Mouse (Mus musculus): ENCODE results near the gene Gm17622. TPM values are rescaled to one million over a fixed set of nuclear protein-coding genes. Genes with fewer than 3 reads are reported as not detected.

Gm17622 gene
- polyA plus RNA-seq, 1 experiment, result not detected

- Histone ChIP-seq H3K27me3 (ENCODE audit: control insufficient read depth, insufficient read depth, low read length, poor library complexity, severe bottlenecking) (no peaks in the 10 kb centered on the region), H3K9ac (ENCODE audit: low read depth, poor library complexity, severe bottlenecking) (no peak overlapping the region), H3K4me1 (ENCODE audit: control insufficient read depth, insufficient read depth, low read length) (no peaks in the 10 kb centered on the region), H3K9me3 (replicated peaks; ENCODE audit: control insufficient read depth, insufficient read depth, low read length, poor library complexity, severe bottlenecking) (no peaks in the 10 kb centered on the region), H3K36me3 (ENCODE audit: control insufficient read depth, insufficient read depth, low read length, poor library complexity, severe bottlenecking) (peaks cover 17% of the 10 kb centered on the region), H3K27ac (ENCODE audit: insufficient read depth, low read length) (no peak overlapping the region), H3K4me3 (ENCODE audit: low read depth, low read length) (no peak overlapping the region)
- TF ChIP-seq EP300 (IDR thresholded peaks at IDR 0.05; ENCODE audit: insufficient read depth, low read depth, low read length) (no peak), POLR2A (IDR thresholded peaks at IDR 0.05; ENCODE audit: insufficient read depth, low read length) (no peak), CTCF (IDR thresholded peaks at IDR 0.05; ENCODE audit: low read depth, low read length) (no peak)
Measured at GRCm38 (mm10) chr13:96496630-96497029, 6.1 kb downstream of the Gm17622 start.

GRCm38 (mm10) chr13:96499891-96500290 is 9.4 kb downstream of the Gm17622 start:
- no peaks in the 10 kb centered on the region for H3K9me3 ChIP-seq (replicated peaks; ENCODE audit: control insufficient read depth, insufficient read depth, low read length, poor library complexity, severe bottlenecking)
- H3K36me3 ChIP-seq (ENCODE audit: control insufficient read depth, insufficient read depth, low read length, poor library complexity, severe bottlenecking), result peaks cover 17% of the 10 kb centered on the region
- H3K4me3 ChIP-seq (ENCODE audit: low read depth, low read length), result no peak overlapping the region
- H3K9ac ChIP-seq (ENCODE audit: low read depth, poor library complexity, severe bottlenecking), result no peak overlapping the region
- no peaks in the 10 kb centered on the region for H3K27me3 ChIP-seq (ENCODE audit: control insufficient read depth, insufficient read depth, low read length, poor library complexity, severe bottlenecking)
- TF ChIP-seq CTCF (IDR thresholded peaks at IDR 0.05; ENCODE audit: low read depth, low read length) (no peak), POLR2A (IDR thresholded peaks at IDR 0.05; ENCODE audit: insufficient read depth, low read length) (no peak), EP300 (IDR thresholded peaks at IDR 0.05; ENCODE audit: insufficient read depth, low read depth, low read length) (no peak)
- H3K4me1 ChIP-seq (ENCODE audit: control insufficient read depth, insufficient read depth, low read length), result no peaks in the 10 kb centered on the region
- no peak overlapping the region for H3K27ac ChIP-seq (ENCODE audit: insufficient read depth, low read length)

GRCm38 (mm10) chr13:96505661-96506060 is 15.1 kb downstream of the Gm17622 start:
- Histone ChIP-seq H3K4me3 (ENCODE audit: low read depth, low read length) (no peak overlapping the region), H3K4me1 (ENCODE audit: control insufficient read depth, insufficient read depth, low read length) (no peaks in the 10 kb centered on the region), H3K9me3 (replicated peaks; ENCODE audit: control insufficient read depth, insufficient read depth, low read length, poor library complexity, severe bottlenecking) (no peaks in the 10 kb centered on the region), H3K36me3 (ENCODE audit: control insufficient read depth, insufficient read depth, low read length, poor library complexity, severe bottlenecking) (peaks cover 14% of the 10 kb centered on the region), H3K27me3 (ENCODE audit: control insufficient read depth, insufficient read depth, low read length, poor library complexity, severe bottlenecking) (no peaks in the 10 kb centered on the region), H3K27ac (ENCODE audit: insufficient read depth, low read length) (no peak overlapping the region), H3K9ac (ENCODE audit: low read depth, poor library complexity, severe bottlenecking) (no peak overlapping the region)
- TF ChIP-seq POLR2A (IDR thresholded peaks at IDR 0.05; ENCODE audit: insufficient read depth, low read length), result no peak
- TF ChIP-seq EP300 (IDR thresholded peaks at IDR 0.05; ENCODE audit: insufficient read depth, low read depth, low read length), result no peak
- no peak for TF ChIP-seq CTCF (IDR thresholded peaks at IDR 0.05; ENCODE audit: low read depth, low read length)

GRCm38 (mm10) chr13:96506313-96506712 is 15.8 kb downstream of the Gm17622 start:
- Histone ChIP-seq H3K36me3 (ENCODE audit: control insufficient read depth, insufficient read depth, low read length, poor library complexity, severe bottlenecking) (peaks cover 11% of the 10 kb centered on the region), H3K9me3 (replicated peaks; ENCODE audit: control insufficient read depth, insufficient read depth, low read length, poor library complexity, severe bottlenecking) (no peaks in the 10 kb centered on the region), H3K9ac (ENCODE audit: low read depth, poor library complexity, severe bottlenecking) (no peak overlapping the region), H3K27me3 (ENCODE audit: control insufficient read depth, insufficient read depth, low read length, poor library complexity, severe bottlenecking) (no peaks in the 10 kb centered on the region), H3K4me1 (ENCODE audit: control insufficient read depth, insufficient read depth, low read length) (no peaks in the 10 kb centered on the region), H3K4me3 (ENCODE audit: low read depth, low read length) (no peak overlapping the region), H3K27ac (ENCODE audit: insufficient read depth, low read length) (no peak overlapping the region)
- TF ChIP-seq CTCF (IDR thresholded peaks at IDR 0.05; ENCODE audit: low read depth, low read length) (no peak), EP300 (IDR thresholded peaks at IDR 0.05; ENCODE audit: insufficient read depth, low read depth, low read length) (no peak), POLR2A (IDR thresholded peaks at IDR 0.05; ENCODE audit: insufficient read depth, low read length) (no peak)

GRCm38 (mm10) chr13:96507541-96507940 is 17.0 kb downstream of the Gm17622 start:
- TF ChIP-seq POLR2A (IDR thresholded peaks at IDR 0.05; ENCODE audit: insufficient read depth, low read length) (no peak), CTCF (IDR thresholded peaks at IDR 0.05; ENCODE audit: low read depth, low read length) (no peak), EP300 (IDR thresholded peaks at IDR 0.05; ENCODE audit: insufficient read depth, low read depth, low read length) (no peak)
- no peak overlapping the region for H3K9ac ChIP-seq (ENCODE audit: low read depth, poor library complexity, severe bottlenecking)

GRCm38 (mm10) chr13:96510635-96511034 is 20.1 kb downstream of the Gm17622 start:
- H3K4me1 ChIP-seq (ENCODE audit: control insufficient read depth, insufficient read depth, low read length), result no peaks in the 10 kb centered on the region
- no peak overlapping the region for H3K9ac ChIP-seq (ENCODE audit: low read depth, poor library complexity, severe bottlenecking)
- H3K27ac ChIP-seq (ENCODE audit: insufficient read depth, low read length), result no peak overlapping the region
- TF ChIP-seq EP300 (IDR thresholded peaks at IDR 0.05; ENCODE audit: insufficient read depth, low read depth, low read length) (no peak), CTCF (IDR thresholded peaks at IDR 0.05; ENCODE audit: low read depth, low read length) (no peak), POLR2A (IDR thresholded peaks at IDR 0.05; ENCODE audit: insufficient read depth, low read length) (no peak)
- no peaks in the 10 kb centered on the region for H3K9me3 ChIP-seq (replicated peaks; ENCODE audit: control insufficient read depth, insufficient read depth, low read length, poor library complexity, severe bottlenecking)
- H3K27me3 ChIP-seq (ENCODE audit: control insufficient read depth, insufficient read depth, low read length, poor library complexity, severe bottlenecking), result no peaks in the 10 kb centered on the region
- H3K4me3 ChIP-seq (ENCODE audit: low read depth, low read length), result no peak overlapping the region
- H3K36me3 ChIP-seq (ENCODE audit: control insufficient read depth, insufficient read depth, low read length, poor library complexity, severe bottlenecking), result peaks cover 16% of the 10 kb centered on the region

More at GRCm38 (mm10) chr13:96507541-96507940, 17.0 kb downstream of the Gm17622 start:
- H3K27ac ChIP-seq (ENCODE audit: insufficient read depth, low read length), result no peak overlapping the region
- H3K9me3 ChIP-seq (replicated peaks; ENCODE audit: control insufficient read depth, insufficient read depth, low read length, poor library complexity, severe bottlenecking), result no peaks in the 10 kb centered on the region
- H3K36me3 ChIP-seq (ENCODE audit: control insufficient read depth, insufficient read depth, low read length, poor library complexity, severe bottlenecking), result peaks cover 11% of the 10 kb centered on the region
- no peaks in the 10 kb centered on the region for H3K4me1 ChIP-seq (ENCODE audit: control insufficient read depth, insufficient read depth, low read length)
- no peak overlapping the region for H3K4me3 ChIP-seq (ENCODE audit: low read depth, low read length)
- no peaks in the 10 kb centered on the region for H3K27me3 ChIP-seq (ENCODE audit: control insufficient read depth, insufficient read depth, low read length, poor library complexity, severe bottlenecking)

Measured in ES-Bruce4 (cell line).